In the genomic region with DNA sequence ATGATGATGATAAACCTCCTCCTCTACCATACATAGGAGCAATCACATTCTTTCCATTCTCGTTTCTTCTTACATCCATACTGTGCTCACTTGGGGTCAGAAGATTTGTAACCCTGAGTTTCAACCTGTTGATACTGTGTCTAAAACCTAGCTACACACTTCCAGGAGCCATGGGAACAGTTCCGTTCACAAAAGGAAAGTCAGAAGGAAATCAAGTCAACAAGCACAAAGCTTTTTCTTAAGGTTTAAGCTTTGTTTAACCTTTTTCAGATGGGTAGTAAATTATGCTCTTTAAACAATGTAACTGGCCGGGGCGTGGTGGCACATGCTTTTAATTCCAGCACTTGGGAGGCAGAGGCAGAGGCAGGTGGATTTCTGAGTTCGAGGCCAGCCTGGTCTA, we compare ENCODE assay signal across 13 mouse cellular contexts. TPM values are rescaled to one million over a fixed set of nuclear protein-coding genes. Genes with fewer than 3 reads are reported as not detected.
A peak's percentile ranks its signal among the peaks of the same experiment; 100 is the strongest.
DNase-seq lines count a peak whose midpoint lies in the region; ATAC-seq and TF ChIP-seq lines count a peak whose summit lies in the region.
"Had no signal": no experiment of that assay in that cellular context is flagged by ENCODE, and none has a peak within 500 bp of the region (broad histone marks: within the 10 kb centered on the region; RNA-seq: fewer than 3 reads in every experiment).

No protein-coding gene starts in this region.

- H3K27me3 ChIP-seq in heart, embryonic 13.5 days (replicated peaks): no peaks in the 10 kb centered on the region
- no peaks in the 10 kb centered on the region for H3K27me3 ChIP-seq in spleen, adult 2 months (ENCODE audit: control insufficient read depth, insufficient read depth, low read length)
- H3K27me3 ChIP-seq in liver, embryonic 12.5 days (replicated peaks): no peaks in the 10 kb centered on the region
- H3K27me3 ChIP-seq in embryonic facial prominence, embryonic 10.5 days (replicated peaks; ENCODE audit: low read depth, poor library complexity, severe bottlenecking): no peaks in the 10 kb centered on the region
- H3K27me3 ChIP-seq: embryonic facial prominence, embryonic 13.5 days had no signal

- H3K4me3 ChIP-seq in heart, embryonic 13.5 days: no peak overlapping the region
- H3K4me3 ChIP-seq in spleen, adult 2 months (ENCODE audit: extremely low read depth, insufficient read depth, insufficient read length): no peak overlapping the region
- H3K4me3 ChIP-seq in liver, embryonic 12.5 days: no peak overlapping the region
- no peak overlapping the region for H3K4me3 ChIP-seq in embryonic facial prominence, embryonic 10.5 days
- H3K4me3 ChIP-seq: embryonic facial prominence, embryonic 13.5 days had no signal

- no peak overlapping the region for H3K9ac ChIP-seq in heart, embryonic 13.5 days
- H3K9ac ChIP-seq in liver, embryonic 12.5 days: no peak overlapping the region
- H3K9ac ChIP-seq: embryonic facial prominence, embryonic 13.5 days; hindbrain, embryonic 14.5 days; lung, embryonic 14.5 days had no signal

- peaks cover 3% of the 10 kb centered on the region for H3K36me3 ChIP-seq in heart, embryonic 13.5 days
- H3K36me3 ChIP-seq in spleen, adult 2 months (ENCODE audit: control insufficient read depth, insufficient read depth, low read length): no peaks in the 10 kb centered on the region
- H3K36me3 ChIP-seq in liver, embryonic 12.5 days: peaks cover 4% of the 10 kb centered on the region
- H3K36me3 ChIP-seq in embryonic facial prominence, embryonic 10.5 days (replicated peaks): peaks cover 2% of the 10 kb centered on the region; the same call in 1 of the 2 replicates

- 81% methylated on average over 5 of the region's 5 CpGs for WGBS in heart, embryonic 13.5 days
- 85% methylated on average over 5 of the region's 5 CpGs for WGBS in spleen, adult 2 months
- 80% methylated on average over 5 of the region's 5 CpGs for WGBS in liver, embryonic 12.5 days (ENCODE audit: insufficient replicate concordance)
- 89% methylated on average over 5 of the region's 5 CpGs for WGBS in embryonic facial prominence, embryonic 10.5 days

- ATAC-seq in heart, embryonic 13.5 days (ENCODE audit: extremely low read depth, insufficient number of reproducible peaks, low FRiP score, low TSS enrichment): no peak
- ATAC-seq in liver, embryonic 12.5 days: no peak

- peak overlapping the region; percentile 74; the same call in 1 of the 2 replicates for H3K27ac ChIP-seq in heart, embryonic 13.5 days (replicated peaks)
- H3K27ac ChIP-seq in spleen, adult 2 months (ENCODE audit: insufficient read depth, low read length): peak overlapping the region; percentile 96
- peak overlapping the region; percentile 83 for H3K27ac ChIP-seq in liver, embryonic 12.5 days
- no peak overlapping the region for H3K27ac ChIP-seq in embryonic facial prominence, embryonic 10.5 days (replicated peaks)
- H3K27ac ChIP-seq: hindbrain, embryonic 14.5 days had no signal

- TF ChIP-seq POLR2A in spleen, adult 2 months (IDR thresholded peaks at IDR 0.05; ENCODE audit: low read depth, low read length): no peak

- DNase-seq in heart, adult 8-10 months (ENCODE audit: low spot score): no peak
- DNase-seq in spleen, adult 2 months (ENCODE audit: low read depth in 1 of 2, low spot score in 2 of 2): no peak
- DNase-seq in spleen, postnatal 14 days (ENCODE audit: low spot score in 2 of 2): no peak
- no peak for DNase-seq in ovary, postnatal 14 days (ENCODE audit: low spot score)
- DNase-seq in right cerebral cortex, postnatal 36 days (ENCODE audit: low spot score in 2 of 2): no peak
- DNase-seq in embryonic facial prominence, embryonic 10.5 days (ENCODE audit: low spot score): no peak
- DNase-seq: cerebellum, adult 11 months; kidney, adult 9 months; lung, embryonic 14.5 days had no signal

- peaks cover 5% of the 10 kb centered on the region for H3K9me3 ChIP-seq in heart, embryonic 13.5 days
- H3K9me3 ChIP-seq in liver, embryonic 12.5 days (replicated peaks): 0 out of 2 replicates have a peak, but pooled peaks cover 3% of the 10 kb centered on the region
- H3K9me3 ChIP-seq in embryonic facial prominence, embryonic 10.5 days: peaks cover 3% of the 10 kb centered on the region

- TF ChIP-seq CTCF in spleen, adult 2 months (IDR thresholded peaks at IDR 0.05; ENCODE audit: extremely low read depth, insufficient read depth, insufficient read length, insufficient replicate concordance): no peak

- H3K4me2 ChIP-seq in heart, embryonic 13.5 days: no peak overlapping the region
- peak overlapping the region; percentile 65 for H3K4me2 ChIP-seq in liver, embryonic 12.5 days
- H3K4me2 ChIP-seq: embryonic facial prominence, embryonic 13.5 days; hindbrain, embryonic 14.5 days had no signal

- H3K4me1 ChIP-seq in heart, embryonic 13.5 days: peaks cover 15% of the 10 kb centered on the region
- H3K4me1 ChIP-seq in spleen, adult 2 months (ENCODE audit: control insufficient read depth, insufficient read depth, insufficient read length): peaks cover 32% of the 10 kb centered on the region
- peaks cover 54% of the 10 kb centered on the region for H3K4me1 ChIP-seq in liver, embryonic 12.5 days
- H3K4me1 ChIP-seq in embryonic facial prominence, embryonic 10.5 days: peaks cover 13% of the 10 kb centered on the region; the same call in 1 of the 2 replicates

RNA-seq across cellular contexts. Expression of a gene that starts 14.6 kb away (rescaled TPM):
- 19.1 and 22.3 TPM in 2 replicates for polyA plus RNA-seq in heart, embryonic 13.5 days (2015; fragmentation: Nextera tagmentation; extraction: Ambion mirVana)
- 10 to 100 TPM; 12.7 to 25.2 (median 15.9) TPM for total RNA-seq in heart, adult 8-10 months (2022)
- polyA plus RNA-seq in spleen, adult 2 months (2012; rRNA removed): 9.3 and 10.6 TPM in 2 replicates
- polyA plus RNA-seq in liver, embryonic 12.5 days (2016; fragmentation: Nextera tagmentation; extraction: Ambion mirVana): 22.6 and 26.3 TPM in 2 replicates
- polyA plus RNA-seq in embryonic facial prominence, embryonic 10.5 days (2016; fragmentation: Nextera tagmentation; extraction: Ambion mirVana): 29.1 and 31.5 TPM in 2 replicates
